Mouse (Mus musculus): Measurements from ENCODE around the gene Runx1.

GRCm38 (mm10) chr16:92698612-92698998 lies 127.3 kb downstream of the Runx1 start:
- TF ChIP-seq ZC3H11A (IDR thresholded peaks at IDR 0.05; ENCODE audit: borderline replicate concordance, low read depth, low read length), result peak; percentile 38; the same call in 1 of the 2 replicates
- TF ChIP-seq ZNF384 (IDR thresholded peaks at IDR 0.05; ENCODE audit: low read depth, low read length), result no peak
- TF ChIP-seq CHD2 (IDR thresholded peaks at IDR 0.05; ENCODE audit: low read depth, low read length), result no peak
- TF ChIP-seq MAFK (IDR thresholded peaks at IDR 0.05; ENCODE audit: insufficient read depth, low read depth, low read length), result no peak

Measured in ES-E14 (cell line).